Mouse (Mus musculus) gastrocnemius, adult 8-10 months (tissue): ENCODE data around the gene Man2c1. TPM values are rescaled to one million over a fixed set of nuclear protein-coding genes. Genes with fewer than 3 reads are reported as not detected.

Experiments
- DNase-seq, 2 experiments: peaks; one replicate each; pipeline ENCODE4 v3.0.0; 2022; ENCODE audit warnings: low spot score in 2 of 2
- total RNA-seq, 4 experiments: library from RNA; stranded (reverse); gene quantifications; 2 replicates each; pipeline ENCODE4 v1.2.4; 2022

The Man2c1 gene
- total RNA-seq: 10 to 100 TPM; 22.1 to 36.3 (median 29.0) TPM

GRCm38 (mm10) chr9:57130577-57131433, at the start of gene Man2c1:
Man2c1 (plus strand) TSS chr9:57130690.
- peak; percentile 92 for DNase-seq

DNA sequence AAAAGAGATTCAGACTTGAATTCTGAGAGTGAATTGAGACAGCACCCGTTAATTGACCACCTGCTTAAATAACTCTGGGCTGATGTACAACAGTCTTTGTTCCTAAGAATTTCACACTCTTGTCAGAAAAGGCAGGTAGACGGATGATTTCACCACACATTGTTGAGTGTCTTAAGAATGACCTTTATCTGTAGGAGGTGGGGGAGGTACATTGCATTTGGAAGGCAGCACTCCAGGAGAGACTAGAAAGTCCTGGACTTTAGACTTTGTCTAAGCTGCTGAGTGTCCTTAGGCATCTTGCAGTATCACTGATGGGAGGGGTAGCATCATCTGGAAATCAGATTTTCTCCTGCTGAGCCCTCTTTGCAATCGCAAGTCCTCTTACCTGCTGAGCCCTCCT, 48.3 kb upstream of the Man2c1 start:
- DNase-seq: no peak

DNA sequence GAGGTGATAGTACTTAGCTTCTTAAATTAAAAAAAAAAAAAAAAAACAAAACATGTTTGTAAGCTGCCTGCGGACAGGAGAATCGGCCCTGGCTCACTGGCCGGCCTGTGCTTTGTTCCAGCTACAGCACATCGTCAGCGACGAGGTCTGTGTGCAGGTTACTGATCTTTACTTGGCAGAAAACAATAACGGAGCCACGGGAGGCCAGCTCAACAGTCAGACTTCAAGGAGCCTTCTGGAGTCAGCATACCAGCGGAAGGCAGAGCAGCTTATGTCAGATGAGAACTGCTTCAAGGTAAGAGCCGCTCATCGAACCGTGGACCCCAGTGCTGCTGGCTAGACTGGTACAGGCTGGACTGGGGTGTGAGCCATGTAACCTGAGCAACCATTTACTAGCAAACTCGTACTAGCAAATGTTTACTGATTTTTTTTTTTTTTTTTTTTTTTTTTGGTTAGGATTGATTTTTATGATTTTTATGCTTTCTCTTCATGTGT, 13.2 kb upstream of the Man2c1 start:
- DNase-seq: no peak

DNA sequence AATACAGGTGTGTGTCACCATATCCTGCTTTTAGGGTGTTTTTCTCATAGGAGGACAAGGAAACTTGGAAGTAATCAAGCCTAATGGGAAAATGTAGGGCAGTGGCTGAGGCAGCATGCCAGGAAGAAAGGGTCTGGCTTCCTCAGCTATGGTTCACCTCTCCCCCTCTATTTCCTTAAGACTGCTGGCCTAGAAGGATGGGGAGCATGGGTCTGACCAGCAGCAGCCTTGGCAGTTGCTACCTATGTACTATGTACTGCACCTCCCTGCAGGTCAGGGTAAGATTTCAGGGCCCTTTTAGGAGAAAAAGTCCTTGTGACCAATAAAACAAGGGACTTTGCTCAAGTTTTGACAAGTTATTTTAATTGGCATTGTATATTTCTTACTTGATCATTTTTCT, 849 bp upstream of the Man2c1 start:
- no peak for DNase-seq

DNA sequence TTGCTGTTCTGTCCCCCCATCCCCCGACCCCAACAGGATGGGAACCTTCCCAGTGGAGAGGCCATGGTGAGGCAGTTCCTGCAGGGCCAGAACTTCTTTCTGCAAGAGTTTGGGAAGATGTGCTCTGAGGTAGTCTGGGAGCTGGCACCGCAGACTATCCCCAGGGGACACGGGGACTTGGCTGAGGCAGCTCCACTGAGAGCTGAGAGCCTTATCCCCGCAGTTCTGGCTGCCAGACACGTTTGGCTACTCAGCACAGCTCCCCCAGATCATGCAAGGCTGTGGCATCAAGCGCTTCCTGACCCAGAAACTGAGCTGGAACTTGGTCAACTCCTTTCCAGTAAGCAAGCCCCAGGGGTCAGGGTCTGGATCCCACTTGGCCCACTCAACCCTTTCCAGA, 6.8 kb downstream of the Man2c1 start:
- DNase-seq: no peak

GRCm38 (mm10) chr9:57137777-57138176, 7.3 kb downstream of the Man2c1 start:
- DNase-seq: no peak

GRCm38 (mm10) chr9:57138507-57138906, 8.0 kb downstream of the Man2c1 start:
- DNase-seq: no peak

GRCm38 (mm10) chr9:57139110-57139509, 8.6 kb downstream of the Man2c1 start:
- DNase-seq: no peak

DNA sequence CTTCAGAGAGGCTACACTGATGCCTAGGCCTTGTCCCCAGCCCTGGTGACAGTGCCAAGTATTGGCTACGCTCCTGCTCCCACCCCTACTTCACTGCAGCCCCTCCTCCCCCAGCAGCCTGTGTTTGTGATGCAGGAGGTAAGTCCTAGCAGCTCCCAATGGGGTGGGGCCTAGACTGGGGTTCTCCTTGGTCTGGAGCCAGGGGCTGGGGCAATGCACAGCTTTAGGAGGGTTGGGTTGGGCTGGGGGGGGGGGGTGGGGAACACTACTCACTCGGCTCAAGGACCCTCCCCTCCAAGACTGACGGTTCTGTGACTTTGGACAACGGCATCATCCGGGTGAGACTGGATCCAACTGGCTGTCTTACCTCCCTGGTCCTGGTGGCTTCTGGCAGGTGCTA, 9.1 kb downstream of the Man2c1 start:
- DNase-seq: no peak

GRCm38 (mm10) chr9:57141417-57142353, 11.2 kb downstream of the Man2c1 start:
- no peak for DNase-seq

GRCm38 (mm10) chr9:57143212-57143611, 12.7 kb downstream of the Man2c1 start:
- DNase-seq: no peak

- no peak for DNase-seq
Measured at GRCm38 (mm10) chr9:57144830-57145229, 14.3 kb downstream of the Man2c1 start.

DNA sequence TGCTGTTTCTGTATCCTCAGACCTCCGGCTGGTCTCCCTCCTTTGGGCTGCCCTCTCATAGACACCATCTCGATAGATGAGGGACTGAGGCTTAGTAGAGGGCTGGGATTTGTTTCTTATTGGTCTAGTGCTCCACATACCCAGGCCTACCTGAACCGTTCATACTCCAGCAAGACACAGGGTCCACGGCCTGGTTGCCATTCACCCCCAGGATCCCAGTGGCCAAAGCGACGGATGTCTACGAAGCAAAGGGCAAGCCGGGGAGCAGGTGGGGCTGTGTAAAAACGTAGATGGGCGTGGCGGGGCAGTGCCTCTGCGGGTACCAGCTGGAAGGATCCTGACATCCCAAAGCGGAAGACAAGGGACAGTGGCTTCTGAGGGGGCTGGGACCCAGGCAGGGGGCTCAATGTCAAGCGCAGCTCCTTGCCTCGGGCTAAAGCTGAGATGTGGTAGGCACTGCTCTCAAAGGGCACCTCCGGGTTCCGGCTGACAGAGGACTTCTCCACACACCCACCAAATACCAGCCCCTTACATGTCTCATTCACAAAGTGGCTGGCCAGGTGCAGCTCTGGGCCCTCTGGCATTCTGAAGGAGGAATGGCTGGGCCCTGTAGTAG, 16.1 kb downstream of the Man2c1 start:
- no peak for DNase-seq

- DNase-seq: no peak
Measured at GRCm38 (mm10) chr9:57147205-57148143, 17.0 kb downstream of the Man2c1 start.

- DNase-seq: peak; percentile 79 to 86
Measured at GRCm38 (mm10) chr9:57148144-57148878, 17.8 kb downstream of the Man2c1 start, which contains the start of gene Neil1. Neil1 (minus strand) TSS chr9:57148305.

GRCm38 (mm10) chr9:57149021-57149420, 18.5 kb downstream of the Man2c1 start:
- DNase-seq: no peak

DNA sequence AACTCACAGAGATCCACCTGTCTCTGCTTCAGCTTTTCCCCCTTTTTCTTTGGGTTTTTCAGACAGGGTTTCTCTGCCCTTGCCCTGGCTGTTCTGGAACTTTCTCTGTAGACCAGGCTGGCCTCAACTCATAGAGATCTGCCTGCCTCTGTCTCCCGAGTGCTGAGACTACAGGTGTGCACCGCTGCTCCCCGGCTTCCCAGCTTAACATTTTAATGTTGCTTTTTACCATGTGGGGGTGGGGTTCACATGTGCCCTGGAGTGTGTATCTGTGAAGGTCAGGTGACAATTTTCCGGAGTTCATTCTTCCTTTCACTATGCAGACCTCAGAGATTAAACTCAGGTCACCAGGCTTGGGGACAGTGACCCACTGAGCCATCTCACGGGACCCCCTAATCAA, 19.7 kb downstream of the Man2c1 start:
- no peak for DNase-seq

DNA sequence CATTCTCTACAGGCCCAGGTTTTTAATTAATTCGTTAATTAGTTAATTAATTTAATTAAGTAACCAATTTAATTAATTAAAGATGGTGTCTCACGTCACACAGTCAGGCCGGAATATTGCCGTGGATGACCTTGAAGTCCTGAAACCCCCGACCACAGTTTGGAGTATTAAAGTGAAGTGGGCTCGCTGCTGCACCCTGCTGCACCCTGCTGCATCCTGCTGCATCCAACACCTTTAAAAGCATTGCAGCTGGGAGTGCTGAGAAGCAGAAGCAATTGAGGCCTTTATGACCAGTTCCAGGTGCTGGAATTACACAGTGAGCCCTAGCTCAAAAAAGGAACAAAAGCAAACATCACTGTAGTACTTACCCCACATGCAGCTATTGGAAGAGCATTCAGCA, 21.8 kb downstream of the Man2c1 start:
- no peak for DNase-seq

DNA sequence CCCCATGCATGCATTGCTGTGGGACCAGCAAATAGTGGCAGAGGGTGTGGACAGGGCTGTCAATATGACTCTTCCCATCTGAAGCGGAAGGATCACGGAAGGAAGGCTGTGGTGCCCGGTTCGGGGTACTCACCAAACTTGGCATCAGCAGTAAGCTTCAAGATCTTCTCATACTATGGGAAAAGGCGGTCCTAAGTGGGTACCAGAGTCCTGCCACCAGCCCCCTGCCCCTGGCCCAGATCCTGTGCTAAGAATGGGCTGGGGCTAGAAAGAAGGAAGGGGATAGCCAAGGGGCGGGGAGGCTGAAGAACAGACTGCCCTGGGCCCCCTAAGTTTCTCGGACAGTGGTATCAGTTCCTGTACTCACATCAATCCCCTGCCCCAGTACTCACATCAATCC, 25.9 kb downstream of the Man2c1 start:
- no peak for DNase-seq

GRCm38 (mm10) chr9:57156823-57157222, 26.3 kb downstream of the Man2c1 start:
- no peak for DNase-seq
